Mouse (Mus musculus) erythroid progenitor cell, adult 5-6 weeks (primary cell): ENCODE measurements around the gene Arhgap5. TPM values are rescaled to one million over a fixed set of nuclear protein-coding genes. Genes with fewer than 3 reads are reported as not detected.
"Not testable (repeated sequence)": the region's sequence is repeated elsewhere in the genome, so short reads cannot be mapped to it uniquely, and the experiment has no call there.

Source experiments
- ATAC-seq: replicated peaks from 2 replicates; pipeline ENCODE4 v1.8.0; 2016; ENCODE audit warnings: moderate number of reproducible peaks, mild to moderate bottlenecking, moderate TSS enrichment, inconsistent platforms; ENCODE audit not compliant: poor library complexity, low FRiP score, severe bottlenecking
- total RNA-seq, 2 experiments: library from RNA; stranded (forward) in 1 of 2; stranded (reverse) in 1 of 2; fragments of 150-400 nt in 1 of 2; fragments of 186-747, 209-891 nt in 1 of 2; gene quantifications; 2 replicates each; pipeline versions ENCODE4 v1.2.3 to v1.2.4; 2015 to 2017; ENCODE audit warnings: low replicate concordance in 2 of 2

Arhgap5 gene
- total RNA-seq, 2 experiments from 2014 or later: 2.5 to 3.3 TPM

DNA sequence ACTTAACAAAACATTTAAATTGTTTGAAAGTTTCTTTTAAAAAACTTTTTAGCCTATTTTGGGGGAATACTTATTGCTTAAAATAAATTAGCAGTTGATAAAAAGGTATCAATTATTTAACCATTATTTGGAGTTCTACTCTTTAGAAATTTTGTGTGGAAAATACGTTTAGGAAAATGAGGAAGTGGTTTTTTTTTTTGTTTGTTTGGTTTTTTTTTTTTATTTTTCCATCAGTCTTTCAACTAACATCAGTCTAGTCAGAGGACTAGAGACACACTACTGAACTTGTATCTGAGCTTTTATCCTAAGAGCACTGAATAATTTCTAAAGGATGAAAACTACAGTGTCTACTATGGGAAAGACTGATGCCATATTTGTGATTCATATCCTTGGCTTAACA lies 21.7 kb downstream of the Arhgap5 start:
- ATAC-seq: no peak

DNA sequence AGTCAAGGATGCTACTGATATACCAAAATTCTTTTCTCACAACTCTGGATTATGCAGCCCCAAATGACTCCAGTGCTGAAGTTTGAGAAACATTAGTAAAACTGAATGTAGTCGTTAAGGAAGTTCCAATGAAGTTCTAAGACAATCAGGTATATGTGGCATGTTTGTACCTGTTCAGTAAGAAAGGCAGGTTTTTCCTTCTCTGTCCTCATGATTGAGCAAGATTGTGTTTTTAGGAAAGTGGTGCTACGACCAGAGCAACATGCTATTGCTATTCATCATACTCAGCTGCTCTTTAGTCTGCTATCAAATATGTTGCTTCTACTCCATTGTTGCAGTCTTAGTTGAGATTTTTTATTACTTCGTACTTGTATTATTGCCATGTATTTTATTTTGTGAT lies 26.0 kb downstream of the Arhgap5 start:
- ATAC-seq: no peak

DNA sequence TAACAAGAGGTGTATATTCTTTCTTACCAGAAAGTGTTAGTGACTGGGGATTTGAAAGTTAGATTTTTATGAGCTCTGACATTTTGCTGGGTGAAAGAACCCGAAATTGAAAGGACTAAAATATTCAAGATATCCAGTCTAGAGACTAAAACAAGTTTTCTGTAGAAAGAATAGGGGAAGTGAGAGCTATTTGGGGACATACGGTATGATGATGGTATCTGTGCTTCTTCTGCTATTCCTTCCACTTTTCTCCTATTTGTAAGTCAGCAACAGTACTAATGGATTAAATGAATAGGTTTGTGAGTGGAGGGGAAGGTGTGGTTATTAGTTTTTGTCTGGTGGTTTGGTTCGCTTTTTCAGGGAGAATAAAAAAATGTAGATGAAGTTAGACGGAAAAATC lies 37.5 kb downstream of the Arhgap5 start:
- ATAC-seq: no peak

DNA sequence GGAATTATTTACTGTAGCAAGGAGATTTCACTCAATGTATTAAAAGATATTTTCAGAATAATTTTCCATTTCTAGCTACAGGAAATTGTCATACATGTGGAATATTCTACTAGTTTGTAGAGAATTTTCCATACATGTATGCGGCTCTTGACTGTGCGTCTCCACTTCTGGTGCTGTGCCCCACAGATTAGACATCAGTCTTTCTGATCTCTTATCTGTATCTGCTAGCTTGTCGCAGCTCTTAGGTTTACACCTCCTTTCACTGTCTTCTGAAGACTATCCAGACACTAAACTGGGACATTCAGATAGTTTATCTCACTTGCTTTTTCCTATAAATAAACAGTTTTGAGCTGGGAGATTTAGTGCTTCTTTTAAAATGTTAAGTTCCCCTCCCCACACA lies 40.8 kb downstream of the Arhgap5 start:
- ATAC-seq: no peak

DNA sequence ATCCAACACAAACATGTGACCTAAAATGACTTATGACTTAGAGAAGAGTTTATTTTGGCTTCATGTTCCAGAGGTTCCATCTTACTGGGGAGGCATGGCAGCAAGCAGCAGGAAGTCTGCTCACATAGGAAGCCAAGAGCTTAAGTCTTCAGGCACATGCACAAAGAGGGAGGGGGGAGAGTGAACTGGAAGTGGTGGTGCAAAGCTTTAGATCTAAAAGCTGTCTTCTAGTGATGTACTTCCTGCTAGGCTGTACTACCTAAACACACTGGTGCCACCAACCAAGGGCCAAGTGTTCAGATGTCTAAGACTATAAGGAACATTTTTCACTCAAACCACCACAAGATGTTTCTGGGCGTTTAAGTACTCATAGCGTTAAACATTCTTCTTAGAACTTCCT lies 48.3 kb downstream of the Arhgap5 start:
- no peak for ATAC-seq

DNA sequence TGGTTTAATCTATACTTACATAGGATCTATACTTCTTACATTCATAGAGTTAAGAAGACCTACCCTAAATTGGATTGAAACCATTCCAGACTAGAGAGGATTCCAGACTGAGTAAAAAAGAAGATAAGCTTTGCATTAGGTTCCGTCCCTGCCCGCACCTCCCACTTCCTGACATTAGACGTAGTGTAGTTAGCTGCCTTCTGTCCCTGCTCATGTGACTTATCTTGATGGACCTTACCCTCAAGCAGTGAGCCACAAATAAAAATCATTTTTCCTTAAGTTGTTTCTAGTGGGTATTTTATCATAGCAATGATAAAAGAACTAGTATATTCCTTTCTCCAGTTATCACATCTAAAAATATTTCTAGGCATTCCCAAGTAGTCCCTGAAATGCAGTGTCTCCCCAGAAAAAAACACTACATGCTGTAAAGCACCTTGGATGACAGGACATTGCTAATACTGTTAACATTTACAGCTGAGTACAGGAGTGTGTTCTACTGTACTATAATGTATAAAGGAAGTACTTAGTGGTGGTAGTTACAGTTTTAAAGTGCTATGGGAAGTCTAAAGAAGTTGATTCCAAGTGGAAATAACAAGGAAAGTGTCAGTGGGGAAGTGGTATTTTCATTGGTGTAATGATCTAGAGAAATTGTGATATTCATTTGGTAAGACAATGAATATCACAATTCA lies 51.6 kb downstream of the Arhgap5 start:
- no peak for ATAC-seq

DNA sequence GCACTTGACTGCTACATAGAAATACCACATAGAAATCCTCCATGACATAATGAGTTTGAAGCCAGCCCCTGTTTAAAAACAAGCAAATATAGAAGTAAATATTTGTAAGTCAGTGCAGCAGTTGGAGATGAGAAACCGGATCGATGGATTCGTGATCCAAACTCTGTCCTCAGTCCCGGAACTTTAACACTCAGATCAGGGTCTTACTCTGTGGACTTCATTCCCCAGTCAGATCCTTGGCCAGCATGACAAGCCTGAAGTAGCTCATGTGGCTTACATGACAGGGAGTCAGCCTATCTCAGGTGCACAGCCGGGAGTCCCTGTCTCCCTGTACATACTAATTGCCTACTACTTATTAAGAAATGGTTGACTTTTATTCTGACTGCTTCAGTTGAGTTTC lies 61.9 kb downstream of the Arhgap5 start:
- ATAC-seq: no peak

DNA sequence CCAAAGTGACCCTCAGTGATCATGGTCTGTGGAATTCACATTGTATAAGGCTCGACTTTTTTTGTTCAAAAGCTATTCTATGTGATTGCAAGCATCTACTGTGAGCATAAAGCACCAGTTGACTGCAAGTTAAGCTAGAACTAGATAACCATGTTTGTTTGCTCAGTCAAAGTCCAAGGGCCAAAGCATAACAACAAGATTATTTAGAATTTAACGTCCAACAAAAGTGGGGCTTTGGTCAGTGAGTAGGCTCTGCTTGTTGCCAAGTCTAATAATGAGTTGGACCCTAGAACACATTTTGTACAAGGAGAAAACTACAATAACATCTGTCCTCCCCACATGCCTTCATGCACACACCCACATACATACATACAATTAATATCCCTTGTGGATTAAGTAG lies 69.6 kb downstream of the Arhgap5 start:
- ATAC-seq: no peak

DNA sequence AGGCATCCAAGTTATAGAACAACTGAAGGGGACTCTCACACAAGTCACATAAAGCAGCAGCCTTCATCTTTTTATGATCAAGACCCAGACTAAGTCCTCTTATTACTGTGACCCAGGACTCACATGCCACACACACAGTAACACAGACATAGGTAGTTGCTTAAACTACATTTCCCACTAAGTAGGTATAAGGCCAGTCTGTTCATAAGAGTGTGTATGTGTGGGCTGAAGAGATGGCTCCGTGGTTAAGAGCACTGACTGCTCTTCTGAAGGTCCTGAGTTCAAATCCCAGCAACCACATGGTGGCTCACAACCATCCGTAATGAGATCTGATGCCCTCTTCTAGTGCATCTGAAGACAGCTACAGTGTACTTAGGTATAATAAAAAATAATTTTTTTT lies 82.7 kb downstream of the Arhgap5 start:
- ATAC-seq: not testable (repeated sequence)

DNA sequence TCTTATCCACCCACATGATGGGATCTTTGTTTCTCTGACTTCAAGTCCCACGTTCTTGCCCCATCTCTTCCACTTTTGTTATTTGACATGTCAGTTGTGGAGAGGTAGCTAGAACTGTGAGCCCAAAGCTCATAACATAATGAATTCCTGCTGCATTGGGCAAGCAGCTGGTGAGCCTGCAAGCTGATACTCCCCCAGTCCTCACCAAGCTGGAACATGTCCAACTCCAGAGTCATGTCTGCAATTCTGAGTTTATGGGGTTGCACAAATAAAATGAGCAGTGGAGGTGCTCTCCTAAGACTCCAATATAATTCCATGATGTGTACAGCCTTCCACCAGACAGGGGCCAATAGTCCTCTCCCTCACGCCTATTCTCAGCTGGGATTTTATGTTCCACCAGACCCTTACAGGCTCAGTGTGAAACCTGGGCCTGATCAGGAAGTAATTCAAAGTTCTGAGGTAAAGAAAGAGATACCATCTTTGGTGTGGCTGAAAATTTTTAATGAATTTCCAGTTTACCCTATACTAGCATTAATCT lies 83.8 kb downstream of the Arhgap5 start:
- no peak for ATAC-seq

DNA sequence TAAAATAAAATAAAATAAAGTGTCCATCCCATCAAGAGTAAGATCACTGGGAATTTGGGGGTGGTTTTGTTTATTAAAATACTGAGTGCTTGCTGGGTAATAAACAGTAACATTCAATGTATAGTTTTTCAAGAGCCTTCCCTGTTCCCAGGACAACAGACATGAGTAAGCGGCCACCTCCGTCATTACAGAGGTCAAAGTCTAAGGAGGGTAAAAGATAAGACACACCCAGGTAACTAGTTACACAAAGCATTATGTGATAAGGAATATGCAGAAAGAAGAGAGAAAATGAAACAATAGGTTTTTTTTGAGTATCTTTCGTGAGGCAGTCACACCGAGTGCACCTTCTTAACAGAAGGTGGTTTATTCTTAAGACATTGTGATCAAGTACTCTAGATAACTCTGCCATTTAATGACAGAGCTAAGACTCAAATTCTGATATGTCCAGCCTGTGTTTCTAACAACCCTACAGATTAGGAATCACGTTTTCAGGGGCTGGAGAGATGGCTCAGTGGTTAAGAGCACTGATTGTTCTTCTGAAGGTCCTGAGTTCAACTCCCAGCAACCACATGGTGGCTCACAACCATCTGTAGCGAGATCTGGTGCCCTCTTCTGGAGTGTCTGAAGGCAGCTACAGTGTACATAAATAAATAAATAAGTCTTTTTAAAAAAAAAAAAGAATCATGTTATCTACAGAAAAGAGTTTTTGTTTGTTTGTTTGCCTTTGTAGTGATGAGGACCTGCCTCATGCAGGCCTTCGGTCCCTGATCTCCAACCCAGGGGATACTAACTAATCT lies 91.8 kb downstream of the Arhgap5 start:
- ATAC-seq: no peak

DNA sequence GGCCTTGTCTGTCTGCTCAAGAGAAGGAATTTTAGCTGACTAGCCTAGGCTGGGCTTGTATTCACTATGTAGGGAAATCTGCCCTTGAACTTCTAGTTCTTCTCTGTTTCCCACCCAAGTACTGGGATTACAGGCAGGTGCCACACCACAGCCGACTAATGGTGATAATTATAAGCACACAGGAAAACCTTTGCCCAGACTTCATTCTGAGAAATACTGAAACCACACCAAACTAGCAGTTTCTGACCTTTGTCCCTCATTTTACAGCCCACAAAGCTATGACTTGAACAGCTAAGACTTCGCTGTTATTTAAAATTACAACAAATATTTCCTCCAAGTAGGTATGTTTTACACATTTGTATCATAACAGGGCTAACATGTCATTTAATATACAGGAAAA lies 98.7 kb downstream of the Arhgap5 start:
- no peak for ATAC-seq

DNA sequence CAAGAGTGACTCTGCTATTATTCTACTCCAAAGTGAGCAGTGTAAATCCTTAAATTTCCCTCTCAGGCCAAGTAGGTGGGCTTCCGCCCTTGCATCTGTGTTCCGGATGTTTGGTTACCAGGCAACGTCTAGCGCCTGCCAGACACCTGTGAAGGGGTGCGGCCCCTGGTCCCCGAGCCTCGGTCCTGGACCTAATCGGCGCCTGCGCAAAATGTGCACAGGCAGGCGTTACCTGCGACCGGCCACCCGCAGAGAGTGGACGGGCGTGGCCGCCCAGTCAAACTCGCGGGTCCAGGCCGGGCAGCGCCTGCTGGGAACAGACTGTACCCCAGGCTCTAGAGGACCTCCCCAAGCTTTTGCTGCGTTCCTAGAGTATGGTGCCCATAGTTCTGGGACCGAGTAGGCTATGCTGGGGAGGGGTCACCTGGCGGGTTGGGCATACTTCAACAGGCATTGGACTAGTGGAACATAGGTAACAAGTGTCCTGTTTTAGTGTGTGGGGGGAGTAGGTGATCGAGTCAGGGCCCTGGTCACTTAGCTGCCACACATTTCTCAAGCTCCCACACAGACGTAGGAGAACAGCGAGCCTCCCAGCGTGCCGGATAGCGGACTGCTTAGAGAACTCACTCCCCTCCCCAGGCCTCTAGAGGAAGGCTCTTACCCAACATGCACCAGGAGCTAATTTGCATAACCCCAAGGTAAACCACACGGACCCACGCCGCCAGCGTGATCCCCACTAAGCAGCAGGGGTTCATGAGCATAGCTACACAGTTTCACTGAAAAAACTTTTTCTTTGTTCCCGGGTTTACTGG lies 99.3 kb downstream of the Arhgap5 start:
- peak; percentile 78 for ATAC-seq

DNA sequence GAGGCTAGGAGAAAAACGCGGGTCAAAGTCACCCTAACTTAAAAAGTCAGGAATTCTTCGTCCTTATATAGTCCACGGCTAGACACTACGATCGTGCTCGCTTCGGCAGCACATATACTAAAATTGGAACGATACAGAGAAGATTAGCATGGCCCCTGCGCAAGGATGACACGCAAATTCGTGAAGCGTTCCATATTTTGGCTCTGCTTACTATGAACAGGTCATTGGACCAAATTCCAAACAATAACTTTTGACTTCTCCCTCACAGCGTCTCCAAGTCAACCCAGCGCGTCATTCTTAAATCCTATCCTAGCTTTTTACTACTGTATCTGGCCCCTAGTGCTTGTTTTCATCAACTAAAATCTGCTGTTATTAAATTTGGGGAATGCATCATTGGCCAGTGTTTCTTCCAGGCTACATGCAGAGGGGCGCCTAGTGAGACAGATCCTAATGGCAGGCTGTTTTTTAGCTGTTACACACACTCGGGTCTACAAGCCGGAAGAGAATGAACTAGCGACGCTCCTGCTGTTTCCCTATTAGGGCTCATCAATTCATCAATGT lies 100.0 kb downstream of the Arhgap5 start:
- peak; percentile 27 for ATAC-seq

DNA sequence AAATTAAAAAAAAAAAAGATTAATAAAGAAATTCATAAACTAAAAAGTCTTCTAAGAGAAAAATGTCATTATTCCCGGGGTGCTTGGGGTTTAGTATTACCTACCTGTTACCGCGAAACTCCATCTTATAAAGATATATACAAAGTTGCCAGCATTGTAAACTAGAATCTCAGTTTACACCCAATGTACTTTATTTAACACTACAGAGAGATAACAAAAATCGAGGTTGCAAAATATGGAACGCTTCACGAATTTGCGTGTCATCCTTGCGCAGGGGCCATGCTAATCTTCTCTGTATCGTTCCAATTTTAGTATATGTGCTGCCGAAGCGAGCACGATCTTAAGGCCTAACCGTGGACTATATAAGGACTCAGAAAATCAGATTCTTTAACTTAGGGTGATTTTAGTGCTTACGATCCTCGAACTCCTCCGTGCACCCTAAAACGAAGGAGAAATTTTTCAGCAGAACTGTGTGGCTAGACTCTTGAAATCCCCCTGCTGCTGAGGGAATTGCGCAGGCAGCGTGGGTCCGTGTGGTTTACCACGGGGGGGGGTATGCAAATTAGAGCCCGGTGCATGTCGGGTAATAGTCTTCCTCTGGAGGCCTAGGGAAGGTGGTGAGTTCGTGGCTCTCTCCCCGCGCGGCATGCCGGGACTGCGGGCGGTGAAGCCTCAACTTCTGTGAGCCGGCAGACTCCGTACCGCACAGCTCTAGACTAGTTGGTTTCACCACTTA lies 100.7 kb downstream of the Arhgap5 start:
- ATAC-seq: peak; percentile 89

DNA sequence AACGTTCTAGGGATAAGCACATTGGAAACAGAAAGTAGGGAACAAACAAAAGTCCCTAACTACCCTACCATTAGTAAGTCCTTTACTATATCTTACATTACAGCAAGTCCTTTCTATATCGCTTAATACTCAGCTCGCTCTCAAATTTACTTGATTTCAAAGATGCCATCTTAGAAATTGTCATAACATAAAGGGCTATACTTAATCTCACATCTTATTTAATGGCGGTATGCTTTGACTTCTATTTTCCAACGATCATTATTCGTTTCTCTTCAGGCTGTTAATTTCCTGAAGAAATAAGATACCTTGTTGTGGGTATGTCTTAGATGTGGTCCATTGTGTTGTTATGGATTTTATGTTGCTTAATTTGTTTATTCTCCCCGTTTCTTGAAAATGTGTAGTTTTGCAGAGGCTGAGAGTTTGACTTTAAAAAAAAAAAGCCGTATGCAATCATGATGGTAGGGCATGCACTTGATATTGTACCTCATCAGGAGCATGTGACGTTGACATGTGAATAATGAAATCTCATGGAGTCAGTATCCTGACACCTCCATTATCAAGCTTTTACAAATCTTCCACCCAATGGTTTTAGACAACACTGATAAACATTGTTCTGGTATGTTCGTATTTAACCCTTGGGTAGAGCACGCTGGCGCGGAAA lies 101.3 kb downstream of the Arhgap5 start:
- no peak for ATAC-seq

DNA sequence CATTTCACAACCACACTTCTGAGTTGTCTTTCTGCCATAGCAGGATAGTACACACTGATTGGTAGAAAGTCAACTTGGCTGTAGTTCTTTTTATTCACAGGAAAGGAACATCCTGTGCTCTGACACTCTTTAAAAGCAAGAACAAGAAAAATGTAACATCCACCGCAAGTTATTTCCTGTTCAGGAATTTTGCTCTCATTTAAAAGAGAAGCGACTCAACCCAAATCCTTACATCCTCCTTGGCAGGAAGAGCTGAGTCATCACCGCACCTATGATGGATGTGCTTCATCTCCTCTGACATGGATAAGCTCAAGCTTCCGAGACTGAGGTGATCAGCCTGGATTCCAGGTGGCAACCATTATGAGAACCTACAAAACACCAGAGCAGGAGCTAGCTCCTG lies 103.6 kb downstream of the Arhgap5 start:
- no peak for ATAC-seq

DNA sequence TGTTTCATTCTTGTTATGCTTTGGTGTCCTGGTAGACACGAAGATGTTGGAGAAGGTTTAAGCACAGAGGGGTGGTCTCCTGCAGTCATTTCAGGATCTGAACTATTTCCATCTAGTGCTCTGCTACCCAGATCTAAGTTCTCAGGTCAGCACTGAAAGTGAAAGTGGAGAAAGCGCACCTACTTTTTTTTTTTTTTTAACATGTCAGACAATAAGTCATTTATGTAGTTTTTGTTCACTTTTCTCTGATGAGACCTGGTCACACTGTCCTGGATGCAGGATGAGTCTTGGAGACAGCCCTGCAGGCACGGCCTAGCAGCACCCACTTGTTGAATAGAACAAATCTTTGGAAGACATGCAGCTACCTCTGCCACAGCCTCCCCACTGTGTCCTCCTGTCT lies 111.9 kb downstream of the Arhgap5 start:
- ATAC-seq: no peak

DNA sequence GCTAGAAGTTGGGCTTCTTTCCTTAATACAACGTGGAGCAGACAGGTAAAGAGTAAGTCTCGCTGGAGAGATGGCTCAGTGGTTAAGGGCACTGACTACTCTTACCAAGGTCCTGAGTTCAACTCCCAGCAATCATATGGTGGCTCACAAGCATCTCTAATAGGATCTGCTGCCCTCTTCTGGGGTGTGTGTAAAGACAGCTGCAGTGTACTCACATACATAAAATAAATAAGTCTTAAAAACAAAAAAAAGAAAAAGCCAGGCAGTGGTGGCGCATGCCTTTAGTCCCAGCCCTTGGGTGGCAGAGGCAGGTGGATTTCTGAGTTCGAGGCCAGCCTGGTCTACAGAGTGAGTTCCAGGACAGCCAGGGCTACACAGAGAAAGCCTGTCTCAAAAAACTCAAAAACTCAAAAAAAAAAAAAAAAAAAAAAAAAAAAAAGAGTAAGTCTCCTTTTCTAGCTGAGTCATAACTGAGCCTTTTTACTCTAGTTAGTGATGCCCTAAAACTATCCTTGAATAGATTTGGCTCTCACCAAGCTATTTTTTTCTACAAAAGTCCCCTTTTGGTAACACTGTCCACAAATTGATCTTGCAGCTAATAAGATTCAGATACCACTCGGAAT lies 114.8 kb downstream of the Arhgap5 start:
- no peak for ATAC-seq
